Mouse (Mus musculus): ENCODE data around the gene Aplp2. TPM values are rescaled to one million over a fixed set of nuclear protein-coding genes. Genes with fewer than 3 reads are reported as not detected.
"Not testable (repeated sequence)": the region's sequence is repeated elsewhere in the genome, so short reads cannot be mapped to it uniquely, and the experiment has no call there.

Aplp2 gene
- polyA plus RNA-seq, 1 experiment from 2014 or later: 257 TPM

DNA sequence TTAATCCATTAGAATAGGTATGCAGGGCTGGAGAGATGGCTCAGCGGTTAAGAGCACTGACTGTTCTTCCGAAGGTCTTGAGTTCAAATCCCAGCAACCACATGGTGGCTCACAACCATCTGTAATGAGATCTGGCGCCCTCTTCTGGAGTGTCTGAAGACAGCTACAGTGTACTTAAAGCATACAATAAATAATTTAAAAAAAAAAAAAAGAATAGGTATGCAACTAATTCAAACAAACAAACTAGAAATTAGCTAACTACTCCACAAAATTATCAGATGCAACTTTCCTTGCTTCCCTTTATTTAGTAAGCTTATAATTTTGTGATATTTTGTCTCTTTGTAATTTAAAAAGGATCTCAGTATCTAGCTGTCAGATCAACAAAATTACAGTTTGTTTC, 46.1 kb downstream of the Aplp2 start:
- not testable (repeated sequence) for H3K4me1 ChIP-seq; H3K27me3 ChIP-seq (ENCODE audit: insufficient read depth, poor library complexity, severe bottlenecking); H3K4me3 ChIP-seq; H3K9me3 ChIP-seq; H3K27ac ChIP-seq; DNase-seq (ENCODE audit: low spot score)
- WGBS: 77% methylated on average over 3 of the region's 3 CpGs
- peaks cover 86% of the 10 kb centered on the region for H3K36me3 ChIP-seq

DNA sequence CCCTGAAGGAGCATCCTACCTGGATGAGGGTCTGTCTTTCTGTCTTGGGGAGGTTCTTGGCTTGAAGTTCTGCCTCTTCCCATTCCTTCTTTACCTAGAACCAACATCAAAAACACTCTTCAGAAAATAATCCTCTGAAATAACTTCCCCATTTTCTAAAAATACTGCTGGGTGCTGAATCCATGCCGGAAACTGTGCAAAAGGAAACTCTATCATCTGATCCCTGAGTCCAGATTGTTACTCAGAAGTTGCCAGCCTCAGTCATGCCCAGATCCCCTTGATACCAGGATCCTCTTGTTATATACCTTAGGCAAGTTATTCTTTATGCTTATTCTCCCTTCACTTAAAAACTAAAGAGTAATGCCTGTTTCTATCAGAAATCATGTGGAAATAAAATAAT, 48.3 kb downstream of the Aplp2 start:
- no peak overlapping the region for H3K27ac ChIP-seq
- no peaks in the 10 kb centered on the region for H3K27me3 ChIP-seq (ENCODE audit: insufficient read depth, poor library complexity, severe bottlenecking)
- no peaks in the 10 kb centered on the region for H3K9me3 ChIP-seq
- 95% methylated on average over 1 of the region's 1 CpGs for WGBS
- H3K36me3 ChIP-seq: peaks cover 90% of the 10 kb centered on the region
- H3K4me1 ChIP-seq: peaks cover 7% of the 10 kb centered on the region; the same call in 1 of the 2 replicates
- DNase-seq (ENCODE audit: low spot score): no peak
- no peak overlapping the region for H3K4me3 ChIP-seq

DNA sequence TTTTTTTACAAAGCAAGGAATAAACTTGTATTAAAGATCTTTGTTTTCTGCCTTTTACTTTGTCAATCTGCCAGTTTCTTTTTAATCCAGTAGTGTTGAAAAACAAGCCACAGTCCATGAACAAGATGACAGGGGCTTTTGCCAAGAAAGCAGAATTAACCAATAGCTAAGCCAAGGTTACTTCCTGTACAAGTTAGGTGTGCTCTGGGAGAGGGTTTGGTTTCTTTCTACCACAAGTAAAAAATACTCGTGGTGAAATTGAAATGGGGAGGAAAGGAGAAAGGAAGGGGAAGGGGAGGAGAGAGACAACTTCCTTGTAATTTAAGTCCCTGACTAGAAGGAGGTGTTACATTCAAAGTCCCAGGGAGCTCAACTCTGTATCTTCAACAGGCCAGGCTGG, 48.7 kb downstream of the Aplp2 start:
- Histone ChIP-seq H3K4me1 (peaks cover 7% of the 10 kb centered on the region; the same call in 1 of the 2 replicates), H3K27me3 (ENCODE audit: insufficient read depth, poor library complexity, severe bottlenecking) (no peaks in the 10 kb centered on the region), H3K9me3 (no peaks in the 10 kb centered on the region), H3K27ac (no peak overlapping the region), H3K4me3 (no peak overlapping the region), H3K36me3 (peaks cover 90% of the 10 kb centered on the region)
- WGBS: 81% methylated on average over 1 of the region's 1 CpGs
- no peak for DNase-seq (ENCODE audit: low spot score)

GRCm38 (mm10) chr9:31159910-31160309, 51.7 kb downstream of the Aplp2 start:
- 84% methylated on average over 4 of the region's 4 CpGs for WGBS
- no peak for DNase-seq (ENCODE audit: low spot score)
- Histone ChIP-seq H3K36me3 (peaks cover 94% of the 10 kb centered on the region), H3K27ac (no peak overlapping the region), H3K27me3 (ENCODE audit: insufficient read depth, poor library complexity, severe bottlenecking) (no peaks in the 10 kb centered on the region), H3K4me1 (no peaks in the 10 kb centered on the region), H3K9me3 (no peaks in the 10 kb centered on the region), H3K4me3 (no peak overlapping the region)

DNA sequence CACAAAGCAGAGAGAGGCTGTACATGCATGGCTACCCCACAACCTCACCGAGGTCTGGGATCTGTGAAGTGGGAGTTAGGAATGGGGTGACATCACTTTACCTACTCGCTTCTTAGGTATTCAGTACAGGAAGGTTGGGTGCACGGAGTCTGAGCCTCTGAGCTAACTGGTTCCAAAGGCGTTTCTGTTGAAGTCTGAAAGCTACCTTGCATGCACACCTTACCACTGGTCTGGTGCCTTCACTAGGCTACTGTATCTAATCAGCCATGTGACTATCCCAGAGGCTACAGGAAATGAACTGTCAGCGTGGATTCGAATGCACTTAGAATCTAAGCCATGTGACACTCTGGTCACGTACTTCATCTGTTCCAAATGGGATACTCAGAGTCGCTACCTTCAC, 55.0 kb downstream of the Aplp2 start:
- H3K4me3 ChIP-seq: no peak overlapping the region
- H3K36me3 ChIP-seq: peaks cover 89% of the 10 kb centered on the region
- H3K4me1 ChIP-seq: no peaks in the 10 kb centered on the region
- no peaks in the 10 kb centered on the region for H3K9me3 ChIP-seq
- no peaks in the 10 kb centered on the region for H3K27me3 ChIP-seq (ENCODE audit: insufficient read depth, poor library complexity, severe bottlenecking)
- no peak overlapping the region for H3K27ac ChIP-seq
- no peak for DNase-seq (ENCODE audit: low spot score)
- 75% methylated on average over 8 of the region's 8 CpGs for WGBS

- WGBS: 75% methylated on average over 2 of the region's 2 CpGs
- Histone ChIP-seq H3K27me3 (ENCODE audit: insufficient read depth, poor library complexity, severe bottlenecking) (no peaks in the 10 kb centered on the region), H3K4me1 (0 out of 2 replicates have a peak, but pooled peaks cover 5% of the 10 kb centered on the region), H3K36me3 (peaks cover 69% of the 10 kb centered on the region), H3K4me3 (no peak overlapping the region), H3K27ac (no peak overlapping the region), H3K9me3 (no peaks in the 10 kb centered on the region)
- no peak for DNase-seq (ENCODE audit: low spot score)
These were observed 60.6 kb downstream of the Aplp2 start for GRCm38 (mm10) chr9:31151050-31151449.

DNA sequence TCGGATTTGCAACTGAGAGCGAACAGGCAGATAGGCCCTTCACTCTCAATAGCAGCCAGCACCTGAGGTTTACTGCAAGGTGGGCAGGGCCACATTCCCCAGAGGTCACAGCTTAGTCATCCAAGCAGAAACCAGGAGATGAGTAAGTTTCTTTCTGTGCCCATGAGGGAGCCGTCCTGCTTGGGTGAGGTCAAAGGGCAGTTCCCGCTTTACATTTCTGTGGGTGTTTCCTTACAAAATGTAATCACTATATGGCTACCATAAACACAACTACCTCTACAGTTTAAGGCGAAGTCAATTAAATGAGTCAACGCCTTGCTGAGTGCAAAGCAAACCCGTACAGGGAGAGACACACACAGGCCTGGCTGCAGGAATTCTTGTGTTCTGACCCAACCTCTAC, 63.5 kb downstream of the Aplp2 start:
- H3K27me3 ChIP-seq (ENCODE audit: insufficient read depth, poor library complexity, severe bottlenecking): no peaks in the 10 kb centered on the region
- DNase-seq (ENCODE audit: low spot score): no peak
- peaks cover 20% of the 10 kb centered on the region for H3K4me1 ChIP-seq
- H3K4me3 ChIP-seq: no peak overlapping the region
- H3K36me3 ChIP-seq: peaks cover 44% of the 10 kb centered on the region
- no peaks in the 10 kb centered on the region for H3K9me3 ChIP-seq
- 85% methylated on average over 7 of the region's 7 CpGs for WGBS
- H3K27ac ChIP-seq: no peak overlapping the region

DNA sequence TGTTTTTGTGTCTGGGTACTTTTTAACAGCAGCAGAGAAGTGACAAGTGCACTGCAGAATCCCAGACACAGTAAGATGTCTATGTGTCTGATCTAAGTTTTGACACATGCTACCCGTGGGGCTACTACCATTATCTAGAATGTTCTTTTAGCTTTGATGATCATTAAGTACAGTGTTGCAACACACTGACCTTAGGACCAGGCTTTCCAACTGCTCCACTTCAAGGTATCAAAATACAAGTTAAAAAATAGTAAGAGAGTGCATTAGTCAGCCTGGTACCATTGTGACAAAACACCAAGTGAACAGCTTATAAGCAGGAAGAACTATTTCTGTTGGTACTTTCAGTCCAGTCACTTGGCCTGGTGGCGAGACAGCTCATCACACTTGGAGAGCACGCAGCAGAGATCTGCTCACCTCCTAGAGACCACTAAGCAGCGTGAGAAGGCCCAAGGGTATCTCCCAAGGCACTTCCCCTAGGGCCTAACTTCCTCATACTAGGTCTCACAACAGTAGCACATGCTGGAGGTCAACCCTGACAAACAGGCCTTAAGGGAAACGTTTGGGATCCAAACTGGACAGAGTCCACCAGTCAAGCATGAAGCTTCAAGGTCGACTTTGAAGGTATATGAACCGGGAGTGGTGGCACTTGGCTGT, 66.2 kb downstream of the Aplp2 start:
- no peak for DNase-seq (ENCODE audit: low spot score)
- Histone ChIP-seq H3K4me1 (peaks cover 20% of the 10 kb centered on the region), H3K27me3 (ENCODE audit: insufficient read depth, poor library complexity, severe bottlenecking) (no peaks in the 10 kb centered on the region), H3K4me3 (no peak overlapping the region), H3K9me3 (no peaks in the 10 kb centered on the region), H3K27ac (no peak overlapping the region), H3K36me3 (peaks cover 23% of the 10 kb centered on the region)
- WGBS: 63% methylated on average over 7 of the region's 7 CpGs

DNA sequence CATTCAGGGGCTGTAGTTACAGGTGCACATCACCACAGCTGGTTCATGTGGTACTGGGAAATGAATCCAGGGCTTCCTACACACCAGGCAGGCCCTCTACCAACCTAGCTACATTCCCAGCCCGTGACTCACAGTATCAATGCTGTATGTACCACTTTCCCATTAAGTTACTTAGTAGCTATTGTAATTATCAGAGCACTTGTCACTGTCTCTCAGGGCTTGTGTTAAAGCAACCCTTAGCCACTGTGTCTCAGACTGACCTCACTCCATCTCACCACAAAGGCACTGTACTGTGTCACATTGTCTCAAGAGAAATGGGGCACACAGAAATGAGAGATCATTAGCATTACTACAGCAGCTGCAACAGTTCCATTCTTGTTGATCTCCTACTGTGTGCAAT, 68.7 kb downstream of the Aplp2 start:
- WGBS: 48% methylated on average over 1 of the region's 1 CpGs
- H3K4me3 ChIP-seq: no peak overlapping the region
- H3K27ac ChIP-seq: no peak overlapping the region
- DNase-seq (ENCODE audit: low spot score): no peak
- H3K36me3 ChIP-seq: no peaks in the 10 kb centered on the region
- no peaks in the 10 kb centered on the region for H3K9me3 ChIP-seq
- H3K4me1 ChIP-seq: peaks cover 15% of the 10 kb centered on the region
- no peaks in the 10 kb centered on the region for H3K27me3 ChIP-seq (ENCODE audit: insufficient read depth, poor library complexity, severe bottlenecking)

- no peak overlapping the region for H3K27ac ChIP-seq
These were observed 78.5 kb downstream of the Aplp2 start for GRCm38 (mm10) chr9:31133131-31133530.

GRCm38 (mm10) chr9:31131205-31131968, 80.2 kb downstream of the Aplp2 start, which contains the start of gene St14:
Gene St14 (minus strand): TSS chr9:31131853.
- H3K27ac ChIP-seq: peak within 1 kb of the TSS; percentile 60
- H3K4me3 ChIP-seq: peak within 1 kb of the TSS; percentile 68
- peaks cover 90% of the 10 kb centered on the region for H3K27me3 ChIP-seq (ENCODE audit: insufficient read depth, poor library complexity, severe bottlenecking)
- under 1% methylated on average over 74 of the region's 74 CpGs for WGBS
- no peaks in the 10 kb centered on the region for H3K9me3 ChIP-seq
- H3K36me3 ChIP-seq: no peaks in the 10 kb centered on the region
- DNase-seq (ENCODE audit: low spot score): no peak
- H3K4me1 ChIP-seq: peaks cover 22% of the 10 kb centered on the region

More at GRCm38 (mm10) chr9:31133131-31133530, 78.5 kb downstream of the Aplp2 start:
- no peak overlapping the region for H3K4me3 ChIP-seq
- peaks cover 22% of the 10 kb centered on the region for H3K4me1 ChIP-seq
- no peaks in the 10 kb centered on the region for H3K9me3 ChIP-seq
- DNase-seq (ENCODE audit: low spot score): no peak
- peaks cover 79% of the 10 kb centered on the region for H3K27me3 ChIP-seq (ENCODE audit: insufficient read depth, poor library complexity, severe bottlenecking)
- 73% methylated on average over 5 of the region's 5 CpGs for WGBS
- no peaks in the 10 kb centered on the region for H3K36me3 ChIP-seq

DNA sequence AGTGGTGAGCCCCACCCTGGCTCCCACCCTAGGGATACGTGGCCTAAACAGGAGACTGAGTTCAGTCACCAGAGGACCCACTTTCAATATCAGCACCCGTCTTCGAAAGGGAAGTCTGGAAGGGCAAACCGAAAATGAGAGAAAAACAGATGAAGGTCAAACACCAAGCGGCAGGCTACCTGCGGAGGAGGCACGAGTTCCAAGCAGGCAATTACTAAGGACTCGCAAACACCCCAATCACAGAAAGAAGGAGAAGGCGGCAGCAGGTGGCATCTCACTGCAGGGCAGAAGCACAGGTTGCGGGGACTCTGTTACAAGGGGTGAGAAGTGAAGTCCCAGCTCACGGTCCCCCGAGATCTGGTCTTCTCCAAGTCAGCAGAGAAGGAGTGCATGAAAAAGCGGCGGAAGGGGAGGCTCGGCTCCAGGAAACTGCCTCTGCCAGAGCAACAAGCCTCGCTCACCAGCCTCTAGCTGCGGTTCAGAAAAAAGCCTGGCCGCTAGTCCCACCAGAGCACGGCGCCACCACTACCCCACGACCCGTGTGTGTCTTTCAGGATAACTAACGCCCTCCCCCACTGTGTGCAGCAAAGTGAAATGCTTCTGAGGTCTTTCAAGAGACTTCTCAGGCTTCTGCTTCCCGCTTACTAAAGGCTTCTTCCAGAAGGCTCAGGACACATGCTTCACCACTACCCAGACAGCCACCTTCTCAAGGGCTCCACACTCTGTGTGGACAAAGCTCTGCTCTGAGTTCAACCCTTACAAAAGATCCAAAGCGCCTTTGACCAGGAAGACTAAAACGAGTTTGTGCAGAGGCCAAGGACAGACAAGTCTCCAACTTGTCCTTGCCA, 81.0 kb downstream of the Aplp2 start:
- H3K9me3 ChIP-seq: no peaks in the 10 kb centered on the region
- 11% methylated on average over 26 of the region's 26 CpGs for WGBS
- H3K27me3 ChIP-seq (ENCODE audit: insufficient read depth, poor library complexity, severe bottlenecking): peaks cover 90% of the 10 kb centered on the region
- peaks cover 22% of the 10 kb centered on the region for H3K4me1 ChIP-seq
- DNase-seq (ENCODE audit: low spot score): no peak
- H3K4me3 ChIP-seq: peak overlapping the region; percentile 68
- H3K36me3 ChIP-seq: no peaks in the 10 kb centered on the region
- H3K27ac ChIP-seq: peak overlapping the region; percentile 13; the same call in 1 of the 2 replicates

- Histone ChIP-seq H3K27ac (no peak overlapping the region), H3K4me3 (peak overlapping the region; percentile 68), H3K36me3 (no peaks in the 10 kb centered on the region), H3K9me3 (no peaks in the 10 kb centered on the region), H3K4me1 (peaks cover 22% of the 10 kb centered on the region), H3K27me3 (ENCODE audit: insufficient read depth, poor library complexity, severe bottlenecking) (peaks cover 84% of the 10 kb centered on the region)
- no peak for DNase-seq (ENCODE audit: low spot score)
- WGBS: 68% methylated on average over 8 of the region's 8 CpGs
These were observed 81.7 kb downstream of the Aplp2 start for GRCm38 (mm10) chr9:31129956-31130355.

Data from heart, embryonic 10.5 days (tissue).